Mouse (Mus musculus): Measurements from ENCODE around the gene Col5a1. TPM values are rescaled to one million over a fixed set of nuclear protein-coding genes. Genes with fewer than 3 reads are reported as not detected.

The Col5a1 gene
- total and polyA plus RNA-seq, 2 experiments from 2014 or later = 8.0 to 23.6 TPM

- no peak overlapping the region for H3K27ac ChIP-seq
- ATAC-seq (no peak), DNase-seq (ENCODE audit: low spot score) (no peak)
- no peak overlapping the region for H3K4me3 ChIP-seq (ENCODE audit: low read length)
- H3K36me3 ChIP-seq (ENCODE audit: insufficient read depth, low read length) = no peaks in the 10 kb centered on the region
- H3K9ac ChIP-seq (replicated peaks; ENCODE audit: low read length) = no peak overlapping the region
- H3K9me3 ChIP-seq (ENCODE audit: low read length) = no peaks in the 10 kb centered on the region
- no peak for TF ChIP-seq CTCF (IDR thresholded peaks at IDR 0.05; ENCODE audit: low read depth)
- WGBS = 87% methylated on average over 7 of the region's 7 CpGs
- H3K4me2 ChIP-seq (ENCODE audit: low read depth, low read length) = no peak overlapping the region
- 0 out of 2 replicates have a peak, but pooled peaks cover 5% of the 10 kb centered on the region for H3K27me3 ChIP-seq (ENCODE audit: insufficient read depth, low read length)
- no peaks in the 10 kb centered on the region; the same call in 1 of the 2 replicates for H3K4me1 ChIP-seq (ENCODE audit: insufficient read depth, low read length)
Measured at GRCm38 (mm10) chr2:27891922-27892541, 5.8 kb downstream of the Col5a1 start.

GRCm38 (mm10) chr2:27893015-27893414 lies 6.8 kb downstream of the Col5a1 start:
- Histone ChIP-seq H3K9ac (replicated peaks; ENCODE audit: low read length) (no peak overlapping the region), H3K4me3 (ENCODE audit: low read length) (no peak overlapping the region), H3K4me2 (ENCODE audit: low read depth, low read length) (no peak overlapping the region), H3K27me3 (ENCODE audit: insufficient read depth, low read length) (no peaks in the 10 kb centered on the region), H3K4me1 (ENCODE audit: insufficient read depth, low read length) (no peaks in the 10 kb centered on the region), H3K9me3 (ENCODE audit: low read length) (no peaks in the 10 kb centered on the region), H3K36me3 (ENCODE audit: insufficient read depth, low read length) (no peaks in the 10 kb centered on the region), H3K27ac (no peak overlapping the region)
- ATAC-seq (no peak), DNase-seq (ENCODE audit: low spot score) (no peak)
- 92% methylated on average over 12 of the region's 12 CpGs for WGBS
- TF ChIP-seq CTCF (IDR thresholded peaks at IDR 0.05; ENCODE audit: low read depth) = no peak

GRCm38 (mm10) chr2:27894986-27895385 lies 8.8 kb downstream of the Col5a1 start:
- Histone ChIP-seq H3K27me3 (ENCODE audit: insufficient read depth, low read length) (no peaks in the 10 kb centered on the region), H3K27ac (no peak overlapping the region), H3K4me1 (ENCODE audit: insufficient read depth, low read length) (no peaks in the 10 kb centered on the region), H3K36me3 (ENCODE audit: insufficient read depth, low read length) (no peaks in the 10 kb centered on the region), H3K9me3 (ENCODE audit: low read length) (no peaks in the 10 kb centered on the region), H3K4me2 (ENCODE audit: low read depth, low read length) (no peak overlapping the region), H3K4me3 (ENCODE audit: low read length) (no peak overlapping the region), H3K9ac (replicated peaks; ENCODE audit: low read length) (no peak overlapping the region)
- no peak for TF ChIP-seq CTCF (IDR thresholded peaks at IDR 0.05; ENCODE audit: low read depth)
- DNase-seq (ENCODE audit: low spot score) (no peak), ATAC-seq (no peak)
- 87% methylated on average over 5 of the region's 5 CpGs for WGBS

- TF ChIP-seq CTCF (IDR thresholded peaks at IDR 0.05; ENCODE audit: low read depth) = no peak
- no peaks in the 10 kb centered on the region for H3K4me1 ChIP-seq (ENCODE audit: insufficient read depth, low read length)
- no peak overlapping the region for H3K9ac ChIP-seq (replicated peaks; ENCODE audit: low read length)
- no peak overlapping the region for H3K4me2 ChIP-seq (ENCODE audit: low read depth, low read length)
- 84% methylated on average over 4 of the region's 4 CpGs for WGBS
- H3K27me3 ChIP-seq (ENCODE audit: insufficient read depth, low read length) = no peaks in the 10 kb centered on the region
- H3K36me3 ChIP-seq (ENCODE audit: insufficient read depth, low read length) = no peaks in the 10 kb centered on the region
- H3K27ac ChIP-seq = no peak overlapping the region
- H3K4me3 ChIP-seq (ENCODE audit: low read length) = no peak overlapping the region
- DNase-seq (ENCODE audit: low spot score) (no peak), ATAC-seq (no peak)
- no peaks in the 10 kb centered on the region for H3K9me3 ChIP-seq (ENCODE audit: low read length)
Measured at GRCm38 (mm10) chr2:27895648-27896047, 9.4 kb downstream of the Col5a1 start.

- Histone ChIP-seq H3K27ac (no peak overlapping the region), H3K27me3 (ENCODE audit: insufficient read depth, low read length) (no peaks in the 10 kb centered on the region), H3K4me1 (ENCODE audit: insufficient read depth, low read length) (no peaks in the 10 kb centered on the region), H3K4me2 (ENCODE audit: low read depth, low read length) (no peak overlapping the region), H3K9me3 (ENCODE audit: low read length) (no peaks in the 10 kb centered on the region), H3K4me3 (ENCODE audit: low read length) (no peak overlapping the region), H3K9ac (replicated peaks; ENCODE audit: low read length) (no peak overlapping the region), H3K36me3 (ENCODE audit: insufficient read depth, low read length) (no peaks in the 10 kb centered on the region)
- ATAC-seq (no peak), DNase-seq (ENCODE audit: low spot score) (no peak)
- TF ChIP-seq CTCF (IDR thresholded peaks at IDR 0.05; ENCODE audit: low read depth) = no peak
- 73% methylated on average over 6 of the region's 6 CpGs for WGBS
Measured at GRCm38 (mm10) chr2:27897161-27897560, 10.9 kb downstream of the Col5a1 start.

- no peak for ATAC-seq
- Histone ChIP-seq H3K4me1 (ENCODE audit: insufficient read depth, low read length) (no peaks in the 10 kb centered on the region), H3K27ac (no peak overlapping the region), H3K9ac (replicated peaks; ENCODE audit: low read length) (no peak overlapping the region), H3K4me3 (ENCODE audit: low read length) (no peak overlapping the region), H3K4me2 (ENCODE audit: low read depth, low read length) (no peak overlapping the region), H3K27me3 (ENCODE audit: insufficient read depth, low read length) (no peaks in the 10 kb centered on the region), H3K36me3 (ENCODE audit: insufficient read depth, low read length) (no peaks in the 10 kb centered on the region), H3K9me3 (ENCODE audit: low read length) (no peaks in the 10 kb centered on the region)
- WGBS = 58% methylated on average over 3 of the region's 3 CpGs
- no peak for DNase-seq (ENCODE audit: low spot score)
- TF ChIP-seq CTCF (IDR thresholded peaks at IDR 0.05; ENCODE audit: low read depth) = peak; percentile 69
Measured at GRCm38 (mm10) chr2:27899894-27900293, 13.7 kb downstream of the Col5a1 start.

GRCm38 (mm10) chr2:27901076-27901475 lies 14.9 kb downstream of the Col5a1 start:
- whole genome bisulfite sequencing = 43% methylated on average over 2 of the region's 2 CpGs
- ATAC-seq = no peak
- Histone ChIP-seq H3K4me1 (ENCODE audit: insufficient read depth, low read length) (no peaks in the 10 kb centered on the region), H3K4me2 (ENCODE audit: low read depth, low read length) (no peak overlapping the region), H3K9me3 (ENCODE audit: low read length) (no peaks in the 10 kb centered on the region), H3K27ac (no peak overlapping the region), H3K4me3 (ENCODE audit: low read length) (no peak overlapping the region), H3K9ac (replicated peaks; ENCODE audit: low read length) (no peak overlapping the region), H3K36me3 (ENCODE audit: insufficient read depth, low read length) (no peaks in the 10 kb centered on the region), H3K27me3 (ENCODE audit: insufficient read depth, low read length) (no peaks in the 10 kb centered on the region)
- TF ChIP-seq CTCF (IDR thresholded peaks at IDR 0.05; ENCODE audit: low read depth) = no peak
- DNase-seq (ENCODE audit: low spot score) = no peak

Measured in hindbrain, postnatal 0 days (tissue).